Mouse (Mus musculus): ENCODE data around the gene Ykt6. TPM values are rescaled to one million over a fixed set of nuclear protein-coding genes. Genes with fewer than 3 reads are reported as not detected.
"Not testable (repeated sequence)": the region's sequence is repeated elsewhere in the genome, so short reads cannot be mapped to it uniquely, and the experiment has no call there.

The Ykt6 gene
- polyA plus RNA-seq, 1 experiment from 2014 or later, result 19.3 TPM

DNA sequence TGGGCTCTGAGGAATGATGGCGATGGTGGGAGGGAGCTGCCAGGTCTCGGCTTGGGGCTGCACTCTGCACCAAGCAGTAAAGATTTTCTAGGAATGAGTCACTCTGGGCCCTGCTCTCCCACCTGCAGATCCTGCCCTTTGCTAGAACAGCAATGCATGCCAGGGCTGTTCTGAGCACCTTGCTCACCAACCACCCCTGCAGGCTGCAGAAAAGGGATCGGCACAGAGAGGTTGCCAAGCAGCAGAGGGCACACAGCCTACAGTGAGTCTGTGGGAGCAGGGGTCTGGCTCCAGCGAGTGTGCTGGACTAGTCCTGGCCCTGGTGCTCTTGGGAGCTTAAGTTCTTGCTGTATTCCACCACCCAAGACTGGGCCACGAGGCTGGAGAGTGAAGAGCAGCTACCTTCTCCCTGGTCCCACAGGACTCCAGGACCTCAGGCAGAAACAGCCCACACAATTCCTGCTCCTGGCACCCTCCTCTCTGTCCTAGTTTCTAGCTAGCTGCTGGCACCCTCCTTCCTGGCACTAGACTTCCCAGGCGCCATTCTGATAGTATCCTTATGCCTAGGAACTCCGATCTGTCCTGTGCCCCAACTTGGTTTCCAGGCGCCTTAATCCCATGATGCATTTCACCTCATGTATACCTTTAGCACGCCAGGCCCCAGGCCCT is 46.6 kb downstream of the Ykt6 start:
- H3K4me1 ChIP-seq (ENCODE audit: control insufficient read depth, insufficient read depth, low read length), result peaks cover 37% of the 10 kb centered on the region
- 68% methylated on average over 9 of the region's 9 CpGs for WGBS (ENCODE audit: insufficient replicate concordance)

DNA sequence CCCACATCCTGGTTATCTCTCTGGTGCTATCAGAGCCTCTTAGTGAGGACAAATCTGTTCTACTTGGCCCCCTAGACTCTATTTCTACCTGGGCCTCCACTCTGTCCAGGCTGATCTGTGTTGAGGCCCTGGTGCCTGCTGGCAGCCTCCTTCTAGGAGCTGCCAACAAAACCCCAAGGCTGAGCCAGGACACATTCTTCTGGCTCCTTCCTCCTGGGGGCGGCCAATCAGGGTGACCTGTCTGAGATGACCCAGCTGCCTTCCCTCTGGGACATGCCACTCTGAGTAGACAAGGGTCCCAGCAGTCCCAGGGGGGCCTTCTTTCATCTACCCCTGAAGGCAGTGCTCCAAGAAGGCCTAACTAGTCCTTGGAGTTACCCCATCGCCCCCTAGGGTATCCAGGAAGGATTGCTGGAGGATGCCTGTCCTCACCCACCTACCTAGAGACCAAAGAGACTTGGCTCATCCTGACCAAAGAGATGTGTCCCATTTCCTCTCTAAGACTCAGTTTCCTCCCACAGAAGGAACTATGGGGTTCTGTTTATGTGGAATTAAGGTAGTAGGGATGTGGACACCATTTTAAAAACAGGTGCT is 47.6 kb downstream of the Ykt6 start:
- Histone ChIP-seq H3K27me3 (ENCODE audit: control insufficient read depth, insufficient read depth, low read length) (no peaks in the 10 kb centered on the region; the same call in 1 of the 2 replicates), H3K9ac (ENCODE audit: low read depth, low read length) (no peak overlapping the region), H3K36me3 (ENCODE audit: control insufficient read depth, insufficient read depth, low read length) (no peaks in the 10 kb centered on the region), H3K4me2 (no peak overlapping the region), H3K4me3 (ENCODE audit: low read depth, low read length) (no peak overlapping the region), H3K27ac (ENCODE audit: low read depth, low read length) (peak overlapping the region; percentile 18; the same call in 1 of the 2 replicates), H3K9me3 (replicated peaks; ENCODE audit: control insufficient read depth, low read length) (no peaks in the 10 kb centered on the region), H3K4me1 (ENCODE audit: control insufficient read depth, insufficient read depth, low read length) (peaks cover 37% of the 10 kb centered on the region)
- WGBS (ENCODE audit: insufficient replicate concordance), result 39% methylated on average over 2 of the region's 2 CpGs
- ATAC-seq (replicated peaks; ENCODE audit: insufficient number of reproducible peaks, low FRiP score, low TSS enrichment), result no peak

More for the DNA sequence above, 46.6 kb downstream of the Ykt6 start:
- ATAC-seq (replicated peaks; ENCODE audit: insufficient number of reproducible peaks, low FRiP score, low TSS enrichment), result no peak
- Histone ChIP-seq H3K4me3 (ENCODE audit: low read depth, low read length) (no peak overlapping the region), H3K36me3 (ENCODE audit: control insufficient read depth, insufficient read depth, low read length) (no peaks in the 10 kb centered on the region), H3K4me2 (no peak overlapping the region), H3K9me3 (replicated peaks; ENCODE audit: control insufficient read depth, low read length) (no peaks in the 10 kb centered on the region), H3K9ac (ENCODE audit: low read depth, low read length) (peak overlapping the region; percentile 47), H3K27me3 (ENCODE audit: control insufficient read depth, insufficient read depth, low read length) (no peaks in the 10 kb centered on the region; the same call in 1 of the 2 replicates), H3K27ac (ENCODE audit: low read depth, low read length) (peak overlapping the region; percentile 94)

DNA sequence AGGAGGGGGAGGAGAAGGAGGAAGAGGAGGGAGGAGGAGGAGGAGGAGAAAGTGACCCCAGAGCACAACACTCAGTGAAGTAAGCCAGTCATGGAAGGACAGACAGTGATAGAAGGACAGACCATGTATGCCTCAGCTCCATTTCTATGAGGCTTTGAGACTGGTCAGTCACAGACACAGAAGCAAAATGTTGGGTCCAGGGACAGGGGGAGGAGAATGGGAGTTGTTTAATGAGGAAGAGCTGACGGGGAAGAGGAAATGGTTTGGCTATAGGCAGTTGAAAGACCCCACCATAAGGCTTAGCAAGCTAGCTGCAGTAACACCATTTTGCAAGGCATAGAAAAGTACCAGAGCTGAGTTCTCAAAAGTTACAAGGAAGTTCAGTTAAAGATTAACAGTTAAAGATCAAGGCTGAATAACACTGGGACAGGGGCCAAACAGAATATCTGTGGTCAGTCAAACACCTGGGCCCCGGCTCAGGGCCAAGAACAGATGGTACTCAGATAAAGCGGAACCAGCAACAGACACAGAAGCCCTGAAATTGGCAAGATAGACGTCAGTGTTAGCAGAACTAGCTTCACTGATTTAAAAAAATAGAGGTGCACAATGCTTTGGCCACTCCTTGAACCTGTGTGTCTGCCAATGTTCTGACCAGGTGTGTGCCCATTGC is 50.0 kb downstream of the Ykt6 start:
- not testable (repeated sequence) for H3K36me3 ChIP-seq (ENCODE audit: control insufficient read depth, insufficient read depth, low read length); H3K9ac ChIP-seq (ENCODE audit: low read depth, low read length); H3K4me2 ChIP-seq; H3K4me3 ChIP-seq (ENCODE audit: low read depth, low read length); H3K27me3 ChIP-seq (ENCODE audit: control insufficient read depth, insufficient read depth, low read length); H3K27ac ChIP-seq (ENCODE audit: low read depth, low read length); H3K9me3 ChIP-seq (replicated peaks; ENCODE audit: control insufficient read depth, low read length); ATAC-seq (replicated peaks; ENCODE audit: insufficient number of reproducible peaks, low FRiP score, low TSS enrichment)
- WGBS (ENCODE audit: insufficient replicate concordance), result 48% methylated on average over 1 of the region's 4 CpGs
- peaks cover 24% of the 10 kb centered on the region for H3K4me1 ChIP-seq (ENCODE audit: control insufficient read depth, insufficient read depth, low read length)

DNA sequence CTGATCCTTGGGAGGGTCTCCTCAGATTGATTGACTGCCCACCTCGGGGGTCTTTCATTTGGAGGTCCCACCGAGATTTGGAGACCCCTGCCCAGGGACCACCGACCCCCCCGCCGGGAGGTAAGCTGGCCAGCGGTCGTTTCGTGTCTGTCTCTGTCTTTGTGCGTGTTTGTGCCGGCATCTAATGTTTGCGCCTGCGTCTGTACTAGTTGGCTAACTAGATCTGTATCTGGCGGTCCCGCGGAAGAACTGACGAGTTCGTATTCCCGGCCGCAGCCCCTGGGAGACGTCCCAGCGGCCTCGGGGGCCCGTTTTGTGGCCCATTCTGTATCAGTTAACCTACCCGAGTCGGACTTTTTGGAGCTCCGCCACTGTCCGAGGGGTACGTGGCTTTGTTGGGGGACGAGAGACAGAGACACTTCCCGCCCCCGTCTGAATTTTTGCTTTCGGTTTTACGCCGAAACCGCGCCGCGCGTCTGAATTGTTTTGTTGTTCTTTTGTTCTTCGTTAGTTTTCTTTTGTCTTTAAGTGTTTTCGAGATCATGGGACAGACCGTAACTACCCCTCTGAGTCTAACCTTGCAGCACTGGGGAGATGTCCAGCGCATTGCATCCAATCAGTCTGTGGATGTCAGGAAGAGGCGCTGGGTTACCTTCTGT is 51.0 kb downstream of the Ykt6 start:
- H3K4me2 ChIP-seq, result peak overlapping the region; percentile 64
- not testable (repeated sequence) for H3K9ac ChIP-seq (ENCODE audit: low read depth, low read length); H3K27me3 ChIP-seq (ENCODE audit: control insufficient read depth, insufficient read depth, low read length); H3K36me3 ChIP-seq (ENCODE audit: control insufficient read depth, insufficient read depth, low read length); ATAC-seq (replicated peaks; ENCODE audit: insufficient number of reproducible peaks, low FRiP score, low TSS enrichment); H3K9me3 ChIP-seq (replicated peaks; ENCODE audit: control insufficient read depth, low read length); H3K27ac ChIP-seq (ENCODE audit: low read depth, low read length)
- H3K4me1 ChIP-seq (ENCODE audit: control insufficient read depth, insufficient read depth, low read length), result peaks cover 16% of the 10 kb centered on the region
- 2% methylated on average over 36 of the region's 44 CpGs for WGBS (ENCODE audit: insufficient replicate concordance)
- peak overlapping the region; percentile 45 for H3K4me3 ChIP-seq (ENCODE audit: low read depth, low read length)

DNA sequence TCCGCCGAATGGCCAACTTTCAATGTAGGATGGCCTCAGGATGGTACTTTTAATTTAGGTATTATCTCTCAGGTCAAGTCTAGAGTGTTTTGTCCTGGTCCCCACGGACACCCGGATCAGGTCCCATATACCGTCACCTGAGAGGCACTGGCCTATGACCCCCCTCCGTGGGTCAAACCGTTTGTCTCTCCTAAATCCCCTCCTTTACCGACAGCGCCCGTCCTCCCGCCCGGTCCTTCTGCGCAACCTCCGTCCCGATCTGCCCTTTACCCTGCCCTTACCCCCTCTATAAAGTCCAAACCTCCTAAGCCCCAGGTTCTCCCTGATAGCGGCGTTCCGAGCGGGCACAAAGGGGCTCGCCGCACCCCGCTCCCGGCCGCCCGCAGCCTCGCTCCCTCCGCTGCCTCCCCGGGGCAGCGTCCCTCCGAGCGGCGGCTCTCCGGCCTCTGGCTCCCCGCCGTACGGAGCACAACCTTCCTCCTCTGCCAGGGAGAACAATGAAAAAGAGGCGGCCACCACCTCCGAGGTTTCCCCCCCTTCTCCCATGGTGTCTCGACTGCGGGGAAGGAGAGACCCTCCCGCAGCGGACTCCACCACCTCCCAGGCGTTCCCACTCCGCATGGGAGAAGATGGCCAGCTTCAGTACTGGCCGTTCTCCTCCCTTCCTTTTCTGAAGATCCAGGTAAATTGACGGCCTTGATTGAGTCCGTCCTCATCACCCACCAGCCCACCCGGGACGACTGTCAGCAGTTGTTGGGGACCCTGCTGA is 51.7 kb downstream of the Ykt6 start:
- H3K9me3 ChIP-seq (replicated peaks; ENCODE audit: control insufficient read depth, low read length); H3K27ac ChIP-seq (ENCODE audit: low read depth, low read length); H3K36me3 ChIP-seq (ENCODE audit: control insufficient read depth, insufficient read depth, low read length); ATAC-seq (replicated peaks; ENCODE audit: insufficient number of reproducible peaks, low FRiP score, low TSS enrichment); H3K4me1 ChIP-seq (ENCODE audit: control insufficient read depth, insufficient read depth, low read length); H3K9ac ChIP-seq (ENCODE audit: low read depth, low read length); H3K27me3 ChIP-seq (ENCODE audit: control insufficient read depth, insufficient read depth, low read length): not testable (repeated sequence)
- peak overlapping the region; percentile 64 for H3K4me2 ChIP-seq
- WGBS (ENCODE audit: insufficient replicate concordance), result 5% methylated on average over 21 of the region's 49 CpGs
- H3K4me3 ChIP-seq (ENCODE audit: low read depth, low read length), result peak overlapping the region; percentile 45

DNA sequence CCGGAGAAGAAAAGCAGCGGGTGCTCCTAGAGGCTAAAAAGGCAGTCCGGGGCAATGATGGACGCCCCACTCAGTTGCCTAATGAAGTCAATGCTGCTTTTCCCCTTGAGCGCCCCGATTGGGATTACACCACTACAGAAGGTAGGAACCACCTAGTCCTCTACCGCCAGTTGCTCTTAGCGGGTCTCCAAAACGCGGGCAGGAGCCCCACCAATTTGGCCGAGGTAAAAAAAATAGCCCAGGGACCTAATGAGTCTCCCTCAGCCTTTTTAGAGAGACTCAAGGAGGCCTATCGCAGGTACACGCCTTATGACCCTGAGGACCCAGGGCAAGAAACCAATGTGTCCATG is 52.3 kb downstream of the Ykt6 start:
- peak overlapping the region; percentile 52 for H3K4me2 ChIP-seq
- not testable (repeated sequence) for H3K27me3 ChIP-seq (ENCODE audit: control insufficient read depth, insufficient read depth, low read length); H3K27ac ChIP-seq (ENCODE audit: low read depth, low read length); H3K9me3 ChIP-seq (replicated peaks; ENCODE audit: control insufficient read depth, low read length); ATAC-seq (replicated peaks; ENCODE audit: insufficient number of reproducible peaks, low FRiP score, low TSS enrichment); H3K9ac ChIP-seq (ENCODE audit: low read depth, low read length); H3K36me3 ChIP-seq (ENCODE audit: control insufficient read depth, insufficient read depth, low read length); H3K4me1 ChIP-seq (ENCODE audit: control insufficient read depth, insufficient read depth, low read length); H3K4me3 ChIP-seq (ENCODE audit: low read depth, low read length)
- 38% methylated on average over 10 of the region's 13 CpGs for WGBS (ENCODE audit: insufficient replicate concordance)

DNA sequence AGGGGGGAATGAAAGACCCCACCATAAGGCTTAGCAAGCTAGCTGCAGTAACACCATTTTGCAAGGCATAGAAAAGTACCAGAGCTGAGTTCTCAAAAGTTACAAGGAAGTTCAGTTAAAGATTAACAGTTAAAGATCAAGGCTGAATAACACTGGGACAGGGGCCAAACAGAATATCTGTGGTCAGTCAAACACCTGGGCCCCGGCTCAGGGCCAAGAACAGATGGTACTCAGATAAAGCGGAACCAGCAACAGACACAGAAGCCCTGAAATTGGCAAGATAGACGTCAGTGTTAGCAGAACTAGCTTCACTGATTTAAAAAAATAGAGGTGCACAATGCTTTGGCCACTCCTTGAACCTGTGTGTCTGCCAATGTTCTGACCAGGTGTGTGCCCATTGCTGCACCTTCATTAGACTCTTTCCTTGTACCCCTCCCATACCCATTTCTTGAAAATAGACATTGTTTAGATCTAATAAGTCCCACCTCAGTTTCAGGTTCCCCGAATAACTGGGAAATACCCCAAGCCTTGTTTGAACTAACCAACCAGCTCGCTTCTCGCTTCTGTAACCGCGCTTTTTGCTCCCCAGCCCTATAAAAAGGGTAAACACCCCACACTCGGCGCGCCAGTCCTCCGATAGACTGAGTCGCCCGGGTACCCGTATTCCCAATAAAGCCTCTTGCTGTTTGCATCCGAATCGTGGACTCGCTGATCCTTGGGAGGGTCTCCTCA is 55.4 kb downstream of the Ykt6 start:
- H3K27ac ChIP-seq (ENCODE audit: low read depth, low read length); ATAC-seq (replicated peaks; ENCODE audit: insufficient number of reproducible peaks, low FRiP score, low TSS enrichment); H3K9ac ChIP-seq (ENCODE audit: low read depth, low read length); H3K4me1 ChIP-seq (ENCODE audit: control insufficient read depth, insufficient read depth, low read length); H3K4me3 ChIP-seq (ENCODE audit: low read depth, low read length); H3K36me3 ChIP-seq (ENCODE audit: control insufficient read depth, insufficient read depth, low read length); H3K27me3 ChIP-seq (ENCODE audit: control insufficient read depth, insufficient read depth, low read length); H3K4me2 ChIP-seq; H3K9me3 ChIP-seq (replicated peaks; ENCODE audit: control insufficient read depth, low read length): not testable (repeated sequence)
- WGBS (ENCODE audit: insufficient replicate concordance), result 79% methylated on average over 3 of the region's 18 CpGs

DNA sequence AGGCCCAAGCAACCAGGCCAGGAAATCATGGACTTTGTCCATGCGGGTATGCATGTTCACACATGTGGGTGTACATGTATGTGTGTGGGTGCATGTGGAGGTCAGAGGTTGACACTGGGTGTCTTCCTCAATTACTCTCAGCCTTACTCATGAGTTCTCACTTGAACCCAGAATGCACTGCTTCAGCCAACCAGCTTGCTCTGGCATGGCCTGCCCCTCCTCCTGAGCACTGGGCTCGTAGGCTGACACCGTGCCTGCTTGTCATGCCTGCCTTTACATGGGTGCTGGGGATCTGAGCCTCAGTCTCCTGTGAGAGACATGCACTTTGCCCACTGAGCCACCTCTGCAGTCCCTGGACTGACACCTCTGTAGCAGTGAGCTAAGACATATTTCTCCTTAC is 56.4 kb downstream of the Ykt6 start:
- H3K27ac ChIP-seq (ENCODE audit: low read depth, low read length), result no peak overlapping the region
- no peaks in the 10 kb centered on the region for H3K27me3 ChIP-seq (ENCODE audit: control insufficient read depth, insufficient read depth, low read length)
- no peak overlapping the region for H3K4me2 ChIP-seq
- no peaks in the 10 kb centered on the region for H3K4me1 ChIP-seq (ENCODE audit: control insufficient read depth, insufficient read depth, low read length)
- no peaks in the 10 kb centered on the region for H3K36me3 ChIP-seq (ENCODE audit: control insufficient read depth, insufficient read depth, low read length)
- H3K9me3 ChIP-seq (replicated peaks; ENCODE audit: control insufficient read depth, low read length), result no peaks in the 10 kb centered on the region; the same call in 1 of the 2 replicates
- no peak overlapping the region for H3K4me3 ChIP-seq (ENCODE audit: low read depth, low read length)
- WGBS (ENCODE audit: insufficient replicate concordance), result 93% methylated on average over 3 of the region's 3 CpGs
- H3K9ac ChIP-seq (ENCODE audit: low read depth, low read length), result no peak overlapping the region
- ATAC-seq (replicated peaks; ENCODE audit: insufficient number of reproducible peaks, low FRiP score, low TSS enrichment), result no peak
